Mouse (Mus musculus): ENCODE measurements around the gene Rpp25. TPM values are rescaled to one million over a fixed set of nuclear protein-coding genes. Genes with fewer than 3 reads are reported as not detected.

Rpp25 gene
- polyA plus RNA-seq, 2 experiments from 2014 or later: not detected

Other genes with a start within 250 kb of the Rpp25 start
- 10 to 100 TPM; 14.7 to 22.8 TPM for gene 1700017B05Rik, start 241.4 kb upstream of the Rpp25 start, polyA plus RNA-seq (2017; shearing (Covaris generic))
- gene Ppcdc, start 63.9 kb upstream of the Rpp25 start, polyA plus RNA-seq (2017; shearing (Covaris generic)): 100 to 1,000 TPM; 117 to 128 TPM
- under 1 TPM in 1 of 2 experiments, not detected in 1; 0.50 TPM for gene Scamp5, start 36.0 kb upstream of the Rpp25 start, polyA plus RNA-seq (2017; shearing (Covaris generic))
- gene Cox5a, start 17.2 kb downstream of the Rpp25 start, polyA plus RNA-seq (2017; shearing (Covaris generic)): 100 to 1,000 TPM; 315 to 368 TPM
- 10 to 100 TPM; 21.7 to 33.7 TPM for gene Fam219b, start 33.5 kb downstream of the Rpp25 start, polyA plus RNA-seq (2017; shearing (Covaris generic))
- gene Mpi, start 48.7 kb downstream of the Rpp25 start, polyA plus RNA-seq (2017; shearing (Covaris generic)): 10 to 100 TPM in 1 of 2 experiments, 1 to 10 TPM in 1; 7.8 to 14.8 TPM
- 10 to 100 TPM; 68.7 to 92.7 TPM for gene Scamp2, start 56.9 kb downstream of the Rpp25 start, polyA plus RNA-seq (2017; shearing (Covaris generic))
- gene Ulk3, start 85.4 kb downstream of the Rpp25 start, polyA plus RNA-seq (2017; shearing (Covaris generic)): 10 to 100 TPM; 25.1 to 29.3 TPM
- not detected for gene Cplx3, start 102.3 kb downstream of the Rpp25 start, polyA plus RNA-seq (2017; shearing (Covaris generic))
- not detected for gene Lman1l, start 116.7 kb downstream of the Rpp25 start, polyA plus RNA-seq (2017; shearing (Covaris generic))
- 100 to 1,000 TPM; 118 to 146 TPM for gene Csk, start 149.6 kb downstream of the Rpp25 start, polyA plus RNA-seq (2017; shearing (Covaris generic))
- not detected for gene Cyp1a2, start 179.7 kb downstream of the Rpp25 start, polyA plus RNA-seq (2017; shearing (Covaris generic))
- not detected for gene Cyp1a1, start 183.9 kb downstream of the Rpp25 start, polyA plus RNA-seq (2017; shearing (Covaris generic))
- 10 to 100 TPM; 23.1 to 26.5 TPM for gene Edc3, start 204.5 kb downstream of the Rpp25 start, polyA plus RNA-seq (2017; shearing (Covaris generic))